Mouse (Mus musculus) stomach, postnatal 0 days (tissue): ENCODE data around the gene Mknk1.

Source experiments
- CTCF ChIP-seq: IDR thresholded peaks from 2 replicates; pipeline ENCODE4 v1.5.1; 2016; ENCODE audit warnings: antibody characterized with exemption, low read depth, mild to moderate bottlenecking, moderate library complexity
- EP300 ChIP-seq: optimal IDR thresholded peaks from 2 replicates; pipeline ENCODE3; 2016; ENCODE audit warnings: antibody characterized with exemption

DNA sequence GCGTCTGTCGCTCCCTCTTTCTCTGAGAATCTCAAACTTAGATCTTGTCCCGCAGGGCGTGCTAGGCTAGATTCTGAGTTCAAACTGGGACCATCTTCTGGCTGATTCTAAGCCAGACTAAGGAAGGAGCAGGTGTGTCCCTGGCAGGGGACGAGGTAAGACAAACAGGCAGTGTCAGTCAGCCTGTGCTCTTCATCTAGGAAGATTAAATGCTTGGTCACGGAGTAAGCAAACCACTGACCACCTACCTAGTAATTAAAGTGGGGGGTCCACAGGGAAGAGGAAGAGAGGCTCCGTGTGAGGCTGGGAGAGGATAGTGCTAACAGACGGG lies 10.5 kb upstream of the Mknk1 start:
- TF ChIP-seq CTCF (no peak), EP300 (no peak)
